Mouse (Mus musculus) hindbrain, embryonic 14.5 days (tissue): ENCODE data around the gene Wdr45b. TPM values are rescaled to one million over a fixed set of nuclear protein-coding genes. Genes with fewer than 3 reads are reported as not detected.
"Not testable (repeated sequence)": the region's sequence is repeated elsewhere in the genome, so short reads cannot be mapped to it uniquely, and the experiment has no call there.

Source experiments
- ATAC-seq: fragments of 200-750 bp; cut with Nextera tagmentation; 2 replicates; pipeline ENCODE4 v1.8.0; 2017; ENCODE audit warnings: moderate number of reproducible peaks, mild to moderate bottlenecking, moderate TSS enrichment, moderate library complexity; ENCODE audit not compliant: low FRiP score
- DNase-seq: peaks from one replicate; pipeline ENCODE4 v3.0.0-alpha.2; 2015; ENCODE audit warnings: low spot score
- H3K27ac ChIP-seq: fragments of 300-500 bp; sonication (generic); 2 replicates; pipeline ENCODE4 v1.5.1; 2014; ENCODE audit warnings: mild to moderate bottlenecking, moderate library complexity
- H3K27me3 ChIP-seq: fragments of 300-500 bp; sonication (generic); 2 replicates; pipeline ENCODE4 v1.6.1; 2014; ENCODE audit warnings: mild to moderate bottlenecking, low read length, mixed read lengths; ENCODE audit not compliant: control insufficient read depth, insufficient read depth
- H3K36me3 ChIP-seq: fragments of 300-500 bp; sonication (generic); replicated peaks from 2 replicates; pipeline ENCODE4 v1.6.1; 2014; ENCODE audit not compliant: control insufficient read depth, insufficient read depth
- H3K4me1 ChIP-seq: fragments of 300-500 bp; sonication (generic); replicated peaks from 2 replicates; pipeline ENCODE4 v1.6.1; 2014; ENCODE audit warnings: antibody characterized with exemption, low read length, mixed read lengths; ENCODE audit not compliant: control insufficient read depth, insufficient read depth
- H3K4me2 ChIP-seq: fragments of 300-500 bp; sonication (generic); replicated peaks from 2 replicates; pipeline ENCODE4 v1.6.1; 2014; ENCODE audit warnings: mild to moderate bottlenecking, moderate library complexity
- H3K4me3 ChIP-seq: fragments of 300-500 bp; sonication (generic); replicated peaks from 2 replicates; pipeline ENCODE4 v1.5.1; 2014; ENCODE audit warnings: mild to moderate bottlenecking, low read length
- H3K9ac ChIP-seq: fragments of 300-500 bp; sonication (generic); 2 replicates; pipeline ENCODE4 v1.6.1; 2014
- H3K9me3 ChIP-seq: fragments of 300-500 bp; sonication (generic); 2 replicates; pipeline ENCODE4 v1.6.1; 2016; ENCODE audit warnings: low read length; ENCODE audit not compliant: control insufficient read depth
- WGBS: fragments of 180-500 bp; shearing (Covaris S2); extraction: QIAGEN DNeasy Blood & Tissue Kit; methylation state at CpG from one replicate; pipeline ENCODE4 v1.1.7; 2014; 5-methylcytosine and 5-hydroxymethylcytosine counted together
- polyA plus RNA-seq: library from polyadenylated mRNA; unstranded; fragments of >200 nt; fragmentation: Nextera tagmentation; extraction: Ambion mirVana; gene quantifications from 2 replicates; pipeline ENCODE4 v1.2.1, GENCODE M21; 2014

Wdr45b gene
- polyA plus RNA-seq, 1 experiment from 2014 or later, result 87.1 TPM

DNA sequence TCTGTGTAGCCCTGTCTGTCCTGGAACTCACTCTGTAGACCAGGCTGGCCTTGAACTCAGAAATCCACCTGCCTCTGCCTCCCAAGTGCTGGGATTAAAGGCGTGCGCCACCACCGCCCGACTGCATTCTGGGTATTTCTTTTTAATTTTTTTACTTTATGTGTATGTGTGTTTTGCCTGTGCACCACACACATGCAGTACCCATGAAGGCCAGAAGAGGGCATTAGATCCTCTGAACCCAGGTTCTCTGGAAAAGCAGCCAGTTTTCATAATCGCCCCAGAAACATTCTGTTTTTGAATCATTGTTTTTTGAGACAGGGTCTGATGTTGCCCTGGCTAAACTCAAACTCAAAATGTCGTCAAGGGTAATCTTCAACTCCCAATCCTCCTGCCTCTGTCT, 15.4 kb upstream of the Wdr45b start:
- no peak for ATAC-seq
- no peaks in the 10 kb centered on the region for H3K36me3 ChIP-seq
- 55% methylated on average over 6 of the region's 6 CpGs for WGBS

GRCm38 (mm10) chr11:121368731-121369130, 14.5 kb upstream of the Wdr45b start:
- Histone ChIP-seq H3K9me3 (no peaks in the 10 kb centered on the region), H3K27me3 (no peaks in the 10 kb centered on the region), H3K4me3 (no peak overlapping the region), H3K36me3 (no peaks in the 10 kb centered on the region), H3K4me1 (no peaks in the 10 kb centered on the region), H3K9ac (no peak overlapping the region), H3K4me2 (no peak overlapping the region), H3K27ac (no peak overlapping the region)
- DNase-seq (no peak), ATAC-seq (no peak)
- WGBS, result 75% methylated on average over 1 of the region's 1 CpGs

More for the DNA sequence above, 15.4 kb upstream of the Wdr45b start:
- H3K9me3 ChIP-seq, result no peaks in the 10 kb centered on the region
- H3K4me1 ChIP-seq, result no peaks in the 10 kb centered on the region
- H3K4me2 ChIP-seq, result no peak overlapping the region
- H3K27ac ChIP-seq, result no peak overlapping the region
- no peak overlapping the region for H3K9ac ChIP-seq
- no peaks in the 10 kb centered on the region for H3K27me3 ChIP-seq
- peak; percentile 32 for DNase-seq
- no peak overlapping the region for H3K4me3 ChIP-seq

DNA sequence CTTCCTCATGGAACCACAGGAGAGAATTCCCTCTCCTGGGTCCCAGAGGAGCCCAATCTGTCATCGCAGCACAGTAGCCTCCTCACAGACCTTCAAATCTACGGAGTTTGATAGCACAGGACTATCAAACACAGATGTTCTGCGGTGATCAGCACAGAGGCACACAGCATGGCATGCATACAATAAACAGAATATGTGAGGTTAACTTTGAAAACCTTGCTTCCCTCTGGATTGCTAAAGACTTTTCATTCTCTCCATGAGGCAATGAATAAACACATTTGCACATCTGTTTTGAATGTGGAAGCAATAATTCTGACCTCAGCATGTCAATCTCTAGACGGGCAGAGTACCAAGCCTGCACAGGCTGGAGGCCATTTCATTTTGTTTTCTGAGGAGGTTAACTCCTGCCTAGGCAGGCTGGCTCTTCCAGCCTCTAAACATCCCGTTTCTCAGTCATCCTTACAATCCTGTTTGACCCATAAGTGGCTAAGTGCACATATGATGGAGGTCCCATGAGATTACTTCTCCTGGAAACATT, 13.0 kb upstream of the Wdr45b start:
- ATAC-seq (no peak), DNase-seq (no peak)
- Histone ChIP-seq H3K9me3 (no peaks in the 10 kb centered on the region), H3K36me3 (no peaks in the 10 kb centered on the region), H3K4me2 (no peak overlapping the region), H3K4me1 (no peaks in the 10 kb centered on the region), H3K9ac (no peak overlapping the region), H3K27ac (no peak overlapping the region), H3K27me3 (no peaks in the 10 kb centered on the region), H3K4me3 (no peak overlapping the region)
- 71% methylated on average over 5 of the region's 5 CpGs for WGBS

GRCm38 (mm10) chr11:121362212-121362611, 8.0 kb upstream of the Wdr45b start:
- DNase-seq (no peak), ATAC-seq (no peak)
- Histone ChIP-seq H3K27ac (no peak overlapping the region), H3K27me3 (no peaks in the 10 kb centered on the region), H3K9ac (no peak overlapping the region), H3K4me3 (no peak overlapping the region), H3K9me3 (no peaks in the 10 kb centered on the region), H3K4me1 (no peaks in the 10 kb centered on the region), H3K36me3 (no peaks in the 10 kb centered on the region), H3K4me2 (no peak overlapping the region)
- 35% methylated on average over 5 of the region's 5 CpGs for WGBS

GRCm38 (mm10) chr11:121353326-121354090, 737 bp downstream of the Wdr45b start:
- ATAC-seq (peak; percentile 13; the same call in 1 of the 2 replicates), DNase-seq (no peak)
- peak overlapping the region; percentile 85 for H3K27ac ChIP-seq
- peaks cover 20% of the 10 kb centered on the region for H3K4me1 ChIP-seq
- H3K9ac ChIP-seq, result peak overlapping the region; percentile 87
- no peaks in the 10 kb centered on the region for H3K9me3 ChIP-seq
- WGBS, result 4% methylated on average over 38 of the region's 41 CpGs
- peak overlapping the region; percentile 77 for H3K4me2 ChIP-seq
- peak overlapping the region; percentile 88 for H3K4me3 ChIP-seq
- no peaks in the 10 kb centered on the region for H3K27me3 ChIP-seq
- H3K36me3 ChIP-seq, result no peaks in the 10 kb centered on the region

- not testable (repeated sequence) for H3K27me3 ChIP-seq, H3K4me3 ChIP-seq, ATAC-seq, H3K9ac ChIP-seq, H3K9me3 ChIP-seq, DNase-seq, H3K4me2 ChIP-seq, H3K27ac ChIP-seq
- H3K4me1 ChIP-seq, result peaks cover 12% of the 10 kb centered on the region
- peaks cover 26% of the 10 kb centered on the region for H3K36me3 ChIP-seq
- 83% methylated on average over 3 of the region's 3 CpGs for WGBS
Measured at GRCm38 (mm10) chr11:121348727-121349126, 5.5 kb downstream of the Wdr45b start.

- H3K27ac ChIP-seq, result no peak overlapping the region
- H3K27me3 ChIP-seq, result no peaks in the 10 kb centered on the region
- H3K9me3 ChIP-seq, result no peaks in the 10 kb centered on the region
- no peak overlapping the region for H3K9ac ChIP-seq
- peaks cover 26% of the 10 kb centered on the region for H3K36me3 ChIP-seq
- no peak for DNase-seq
- H3K4me1 ChIP-seq, result peaks cover 10% of the 10 kb centered on the region
- ATAC-seq, result no peak
- no peak overlapping the region for H3K4me2 ChIP-seq
- H3K4me3 ChIP-seq, result no peak overlapping the region
- 93% methylated on average over 2 of the region's 2 CpGs for WGBS
Measured at GRCm38 (mm10) chr11:121348166-121348565, 6.1 kb downstream of the Wdr45b start.

GRCm38 (mm10) chr11:121347036-121347435, 7.2 kb downstream of the Wdr45b start:
- no peak overlapping the region for H3K4me3 ChIP-seq
- DNase-seq (no peak), ATAC-seq (no peak)
- no peak overlapping the region for H3K4me2 ChIP-seq
- no peaks in the 10 kb centered on the region for H3K4me1 ChIP-seq
- no peaks in the 10 kb centered on the region for H3K9me3 ChIP-seq
- H3K27me3 ChIP-seq, result no peaks in the 10 kb centered on the region
- peaks cover 26% of the 10 kb centered on the region for H3K36me3 ChIP-seq
- WGBS, result 84% methylated on average over 2 of the region's 2 CpGs
- no peak overlapping the region for H3K27ac ChIP-seq
- no peak overlapping the region for H3K9ac ChIP-seq

DNA sequence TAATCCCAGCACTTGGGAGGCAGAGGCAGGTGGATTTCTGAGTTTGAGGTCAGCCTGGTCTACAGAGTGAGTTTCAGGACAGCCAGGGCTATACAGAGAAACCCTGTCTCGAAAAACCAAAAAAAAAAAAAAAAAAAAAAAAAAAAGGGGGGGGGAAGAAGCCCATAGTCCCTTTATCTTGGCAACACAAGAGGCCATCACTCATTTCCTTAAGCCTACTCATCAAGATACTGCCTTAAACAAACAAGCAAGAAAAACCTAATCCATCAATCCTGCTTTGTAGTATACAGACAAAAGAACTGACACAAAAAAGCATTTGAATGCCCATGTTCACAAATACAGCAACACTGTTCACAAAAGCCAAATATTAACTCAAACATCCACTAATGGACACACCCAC, 11.8 kb downstream of the Wdr45b start:
- not testable (repeated sequence) for H3K4me1 ChIP-seq, H3K9ac ChIP-seq, ATAC-seq, H3K27ac ChIP-seq, H3K4me2 ChIP-seq, H3K9me3 ChIP-seq, H3K4me3 ChIP-seq, DNase-seq, H3K27me3 ChIP-seq
- WGBS, result no CpG with 5 or more reads among the region's 1 CpGs
- H3K36me3 ChIP-seq, result peaks cover 28% of the 10 kb centered on the region
